Mouse (Mus musculus) ES-E14 (cell line): Measurements from ENCODE around the gene AC129217.1.

Experiments used
- HCFC1 ChIP-seq: IDR thresholded peaks from 2 replicates; pipeline ENCODE4 v1.6.1; 2012; ENCODE audit warnings: low read length, inconsistent platforms, borderline replicate concordance; ENCODE audit not compliant: insufficient read depth
- ZC3H11A ChIP-seq: IDR thresholded peaks from 2 replicates; pipeline ENCODE4 v1.6.1; 2012; ENCODE audit warnings: low read depth, mild to moderate bottlenecking, inconsistent platforms, low read length, borderline replicate concordance
- ZNF384 ChIP-seq: IDR thresholded peaks from 2 replicates; pipeline ENCODE4 v1.6.1; 2012; ENCODE audit warnings: low read depth, low read length, inconsistent platforms

GRCm38 (mm10) chr19:8853117-8853516 lies 23.5 kb downstream of the AC129217.1 start:
- TF ChIP-seq ZNF384 (no peak), HCFC1 (no peak), ZC3H11A (no peak)
